Mouse (Mus musculus) adrenal gland, adult (tissue): ENCODE data around the gene Mettl21c.

ENCODE experiments used
- DNase-seq, 2 experiments: peaks; one replicate each; pipeline ENCODE4 v3.0.0; 2022 to 2023; ENCODE audit warnings: low spot score in 1 of 2; ENCODE audit not compliant: inconsistent age in 2 of 2

The Mettl21c gene

GRCm38 (mm10) chr1:44019934-44020333, at the start of gene Mettl21c:
TSS of gene Mettl21c (minus strand) at chr1:44020034.
- no peak for DNase-seq

GRCm38 (mm10) chr1:44064625-44065024, 44.8 kb upstream of the Mettl21c start:
- peak; percentile 51 to 87 for DNase-seq

- no peak for DNase-seq
These were observed 43.6 kb upstream of the Mettl21c start for GRCm38 (mm10) chr1:44063439-44063838.

GRCm38 (mm10) chr1:44061836-44062235, 42.0 kb upstream of the Mettl21c start, which contains the start of gene Gm8251:
TSS of gene Gm8251 (minus strand) at chr1:44061936.
- DNase-seq = no peak

- no peak for DNase-seq
These were observed 38.0 kb upstream of the Mettl21c start for GRCm38 (mm10) chr1:44057805-44058204.

GRCm38 (mm10) chr1:44046556-44046955, 26.7 kb upstream of the Mettl21c start:
- peak; percentile 86 to 91 for DNase-seq

GRCm38 (mm10) chr1:44045689-44046088, 25.9 kb upstream of the Mettl21c start:
- DNase-seq = peak; percentile 70 to 81

- no peak for DNase-seq
These were observed 22.7 kb upstream of the Mettl21c start for GRCm38 (mm10) chr1:44042555-44042915.

- peak; percentile 54 to 83 for DNase-seq
These were observed 22.1 kb upstream of the Mettl21c start for GRCm38 (mm10) chr1:44041797-44042554.

GRCm38 (mm10) chr1:44032948-44033347, 13.1 kb upstream of the Mettl21c start:
- DNase-seq = no peak

- DNase-seq = no peak
These were observed 12.4 kb upstream of the Mettl21c start for GRCm38 (mm10) chr1:44032213-44032612.

GRCm38 (mm10) chr1:44027651-44028050, 7.8 kb upstream of the Mettl21c start:
- DNase-seq = no peak

- DNase-seq = no peak
These were observed 2.8 kb upstream of the Mettl21c start for GRCm38 (mm10) chr1:44022656-44023055.

GRCm38 (mm10) chr1:44015556-44015955, 4.3 kb downstream of the Mettl21c start:
- DNase-seq = no peak

GRCm38 (mm10) chr1:44004513-44004912, 15.3 kb downstream of the Mettl21c start:
- DNase-seq = no peak

- no peak for DNase-seq
These were observed 22.8 kb downstream of the Mettl21c start for GRCm38 (mm10) chr1:43996914-43997589.

- no peak for DNase-seq
These were observed 48.7 kb downstream of the Mettl21c start for GRCm38 (mm10) chr1:43971089-43971488.

GRCm38 (mm10) chr1:43969361-43969760, 50.5 kb downstream of the Mettl21c start:
- peak; percentile 54 to 72 for DNase-seq

GRCm38 (mm10) chr1:43966756-43967155, 53.1 kb downstream of the Mettl21c start:
- peak in 1 of 2 experiments; percentile 49 for DNase-seq

GRCm38 (mm10) chr1:43964381-43964780, 55.5 kb downstream of the Mettl21c start:
- DNase-seq = no peak
